Mouse (Mus musculus): Measurements from ENCODE around the gene Hist1h2bg.
"Not testable (repeated sequence)": the region's sequence is repeated elsewhere in the genome, so short reads cannot be mapped to it uniquely, and the experiment has no call there.

Hist1h2bg gene

DNA sequence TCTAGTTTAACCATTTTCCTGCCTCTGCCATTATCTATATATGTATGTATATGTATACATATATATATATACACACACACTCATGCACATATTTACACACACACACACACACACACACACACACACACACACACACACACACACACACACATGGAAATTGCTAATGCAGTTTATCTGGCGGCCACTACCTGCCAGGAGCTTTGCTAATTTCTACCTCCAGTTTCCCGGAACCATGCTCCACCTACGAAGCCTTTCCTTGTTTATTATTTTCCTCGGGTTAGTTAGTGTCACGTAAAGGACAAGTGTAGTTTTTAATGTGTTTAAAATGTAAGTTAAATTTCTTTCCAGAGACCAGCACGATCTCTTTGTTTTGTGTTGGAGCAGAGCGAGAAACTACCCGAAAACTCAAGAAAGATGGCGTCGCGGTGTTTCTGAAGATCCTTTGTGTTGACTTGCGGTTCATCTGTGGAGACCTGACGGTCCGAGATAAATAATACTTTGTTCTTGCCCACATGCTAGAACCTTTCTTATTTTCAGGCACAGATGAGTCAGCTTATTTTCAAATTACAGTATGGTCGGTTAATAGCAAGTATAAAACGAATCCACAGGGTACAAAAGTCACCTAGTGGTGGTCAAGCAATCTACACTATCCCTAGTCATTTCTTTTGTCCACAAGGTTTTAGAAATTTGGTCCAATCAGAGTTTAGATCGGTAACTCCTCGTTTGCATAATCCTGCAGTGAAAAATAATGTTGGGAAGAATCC lies 8.3 kb upstream of the Hist1h2bg start:
- DNase-seq, result peak; percentile 58

DNA sequence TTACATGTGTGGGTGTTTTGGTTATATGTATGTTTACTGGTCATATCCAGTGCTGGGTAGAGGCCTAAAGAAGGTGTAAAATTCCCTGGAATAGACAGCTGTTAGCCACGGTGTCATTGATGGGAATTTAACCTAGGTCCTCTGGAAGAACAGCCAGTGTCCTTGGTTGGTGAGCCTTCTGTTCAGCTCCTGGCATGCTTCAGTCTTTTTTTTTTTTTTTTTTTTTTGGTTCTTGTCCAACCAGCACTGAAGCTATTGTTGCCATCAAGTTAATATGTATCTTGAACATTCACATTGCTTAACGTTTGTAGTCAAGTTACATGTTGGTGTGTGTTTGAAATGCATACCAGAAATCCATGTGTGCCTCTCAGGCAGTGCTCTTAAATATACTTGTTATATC lies 6.7 kb upstream of the Hist1h2bg start:
- no peak for DNase-seq

DNA sequence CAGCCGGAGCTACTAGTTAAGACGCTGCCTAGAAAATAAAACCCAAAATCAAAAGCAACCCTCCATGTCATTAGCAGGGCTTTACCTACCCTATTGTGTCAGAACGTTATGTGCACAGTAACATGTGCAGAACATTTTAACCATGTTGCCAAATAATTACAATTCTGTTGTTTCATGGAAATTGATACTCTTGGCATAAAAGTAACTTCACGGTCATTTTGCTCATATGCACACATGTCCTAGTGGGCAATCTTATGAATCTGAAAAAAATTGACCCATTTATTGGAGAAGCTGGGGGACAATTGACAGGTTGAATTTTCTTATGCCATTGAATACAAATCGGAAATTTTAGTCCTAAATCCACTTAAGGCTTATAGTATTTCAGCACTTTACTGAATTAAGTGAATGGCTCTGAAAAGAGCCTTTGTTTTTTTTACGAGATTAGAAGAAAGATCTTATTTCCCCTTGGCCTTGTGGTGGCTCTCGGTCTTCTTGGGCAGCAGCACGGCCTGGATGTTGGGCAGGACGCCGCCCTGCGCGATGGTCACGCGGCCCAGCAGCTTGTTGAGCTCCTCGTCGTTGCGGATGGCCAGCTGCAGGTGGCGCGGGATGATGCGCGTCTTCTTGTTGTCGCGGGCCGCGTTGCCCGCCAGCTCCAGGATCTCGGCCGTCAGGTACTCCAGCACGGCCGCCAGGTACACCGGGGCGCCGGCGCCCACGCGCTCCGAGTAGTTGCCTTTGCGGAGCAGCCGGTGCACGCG lies 755 bp upstream of the Hist1h2bg start:
- not testable (repeated sequence) for DNase-seq

DNA sequence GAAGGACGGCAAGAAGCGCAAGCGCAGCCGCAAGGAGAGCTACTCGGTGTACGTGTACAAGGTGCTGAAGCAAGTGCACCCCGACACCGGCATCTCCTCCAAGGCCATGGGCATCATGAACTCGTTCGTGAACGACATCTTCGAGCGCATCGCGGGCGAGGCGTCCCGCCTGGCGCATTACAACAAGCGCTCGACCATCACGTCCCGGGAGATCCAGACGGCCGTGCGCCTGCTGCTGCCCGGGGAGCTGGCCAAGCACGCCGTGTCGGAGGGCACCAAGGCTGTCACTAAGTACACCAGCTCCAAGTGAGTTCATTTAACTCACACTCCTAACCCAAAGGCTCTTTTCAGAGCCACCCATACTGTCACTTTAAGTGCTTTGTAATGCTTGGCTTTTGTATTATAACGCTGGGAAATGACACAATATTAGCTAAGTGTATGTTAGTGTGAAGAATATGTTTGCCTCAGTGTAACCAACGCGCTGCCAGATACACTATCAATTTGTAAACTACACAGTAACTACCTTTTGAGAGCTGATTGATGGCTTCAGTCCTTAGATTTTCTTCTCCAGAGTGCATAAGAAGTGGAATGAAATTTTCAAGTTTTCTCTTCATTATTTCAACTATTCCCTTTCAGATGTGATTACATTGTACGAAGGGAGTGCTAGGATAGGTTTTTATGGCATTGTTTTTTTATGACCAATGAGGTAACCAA lies 465 bp downstream of the Hist1h2bg start:
- not testable (repeated sequence) for DNase-seq

DNA sequence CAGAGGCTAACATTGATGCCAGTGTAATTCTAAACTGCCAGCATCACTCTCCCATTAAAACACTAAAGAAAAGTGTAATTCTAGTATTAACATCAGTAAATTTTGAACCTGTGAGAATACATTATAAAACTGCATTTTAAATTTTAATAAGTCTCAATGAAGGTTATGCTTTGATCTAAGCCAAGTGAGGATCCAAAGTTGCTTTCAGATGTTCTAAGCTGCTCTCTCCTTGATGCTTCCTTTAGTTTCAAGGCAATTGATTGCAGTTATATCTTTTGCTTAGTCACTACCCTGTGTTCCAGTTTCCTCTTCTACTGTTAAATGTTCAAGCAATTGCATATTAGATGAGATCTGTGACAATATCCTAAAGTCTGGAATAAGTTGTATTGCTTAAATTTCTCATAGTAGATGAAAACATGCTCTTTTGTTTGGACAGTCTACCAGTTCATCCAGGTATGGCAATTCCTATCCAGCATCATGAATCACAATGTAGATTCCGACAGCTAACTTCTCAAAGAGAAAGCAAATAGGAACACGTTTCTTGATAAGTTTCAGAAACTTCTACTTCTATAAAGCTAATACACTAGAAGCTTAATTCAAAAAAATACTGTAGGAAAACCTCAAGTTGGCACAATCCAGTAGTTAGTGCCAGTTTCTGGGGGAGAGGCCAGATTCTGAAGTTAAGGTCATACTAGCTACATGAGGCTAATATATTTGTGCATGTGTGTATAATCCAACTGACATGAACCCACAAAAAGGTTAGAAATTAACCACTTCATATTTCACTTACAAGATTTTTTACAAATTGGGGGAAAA lies 1.2 kb downstream of the Hist1h2bg start:
- DNase-seq, result no peak

- not testable (repeated sequence) for DNase-seq
Measured at GRCm38 (mm10) chr13:23573034-23573897, 2.1 kb downstream of the Hist1h2bg start.

GRCm38 (mm10) chr13:23573898-23574524 lies 2.8 kb downstream of the Hist1h2bg start, which contains the start of the genes Hist1h2bf and Hist1h2ad:
Gene Hist1h2bf, minus strand, starts transcription at chr13:23574196.
Gene Hist1h2ad, plus strand, starts transcription at chr13:23574381.
- DNase-seq, result peak; percentile 94

DNA sequence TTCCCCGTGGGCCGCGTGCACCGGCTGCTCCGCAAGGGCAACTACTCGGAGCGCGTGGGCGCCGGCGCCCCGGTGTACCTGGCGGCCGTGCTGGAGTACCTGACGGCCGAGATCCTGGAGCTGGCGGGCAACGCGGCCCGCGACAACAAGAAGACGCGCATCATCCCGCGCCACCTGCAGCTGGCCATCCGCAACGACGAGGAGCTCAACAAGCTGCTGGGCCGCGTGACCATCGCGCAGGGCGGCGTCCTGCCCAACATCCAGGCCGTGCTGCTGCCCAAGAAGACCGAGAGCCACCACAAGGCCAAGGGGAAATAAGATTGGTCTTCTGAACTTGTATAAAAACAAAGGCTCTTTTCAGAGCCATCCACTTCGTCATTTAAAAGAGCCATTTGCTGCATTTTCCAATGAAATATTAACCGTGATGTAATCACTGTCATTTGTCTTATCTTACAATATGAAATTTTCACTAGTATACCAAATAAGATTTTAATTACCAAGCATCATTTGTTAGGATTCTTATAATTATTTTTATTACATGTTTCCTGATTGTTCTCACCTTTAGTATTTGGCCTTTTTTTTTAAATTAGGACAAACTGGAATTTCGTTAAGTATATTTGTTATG lies 3.5 kb downstream of the Hist1h2bg start:
- not testable (repeated sequence) for DNase-seq

DNA sequence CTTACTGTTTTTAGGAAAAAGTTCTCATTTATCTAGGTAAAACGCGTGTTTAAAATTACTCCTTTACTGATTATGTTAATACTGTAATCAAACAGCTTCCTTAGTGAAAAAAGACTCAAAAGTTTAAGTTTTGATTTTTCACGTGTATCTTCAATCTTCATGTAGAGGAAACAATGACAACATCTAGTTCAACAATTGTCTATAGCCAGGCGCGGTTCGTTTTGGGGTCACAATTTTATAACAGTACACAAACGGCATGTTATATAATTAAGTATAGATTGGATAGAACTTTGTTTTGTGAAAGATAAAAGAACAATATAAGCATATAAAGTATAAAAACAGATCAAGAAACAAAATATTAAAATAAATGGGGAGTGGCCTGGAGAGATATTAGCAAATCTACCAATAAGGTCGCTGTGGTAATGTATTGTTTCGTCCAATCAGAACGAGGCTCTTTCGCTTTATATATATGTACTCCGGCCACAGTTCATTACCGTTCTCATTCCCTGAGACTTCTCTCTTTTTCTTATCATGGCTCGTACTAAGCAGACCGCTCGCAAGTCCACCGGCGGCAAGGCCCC lies 4.2 kb downstream of the Hist1h2bg start, which contains the start of gene Hist1h3d:
Gene Hist1h3d, plus strand, starts transcription at position 493 of the 581 bp plus-strand sequence.
- DNase-seq, result peak; percentile 73

GRCm38 (mm10) chr13:23575864-23576313 lies 4.7 kb downstream of the Hist1h2bg start:
- DNase-seq, result not testable (repeated sequence)

GRCm38 (mm10) chr13:23576351-23576881 lies 5.2 kb downstream of the Hist1h2bg start:
- no peak for DNase-seq

DNA sequence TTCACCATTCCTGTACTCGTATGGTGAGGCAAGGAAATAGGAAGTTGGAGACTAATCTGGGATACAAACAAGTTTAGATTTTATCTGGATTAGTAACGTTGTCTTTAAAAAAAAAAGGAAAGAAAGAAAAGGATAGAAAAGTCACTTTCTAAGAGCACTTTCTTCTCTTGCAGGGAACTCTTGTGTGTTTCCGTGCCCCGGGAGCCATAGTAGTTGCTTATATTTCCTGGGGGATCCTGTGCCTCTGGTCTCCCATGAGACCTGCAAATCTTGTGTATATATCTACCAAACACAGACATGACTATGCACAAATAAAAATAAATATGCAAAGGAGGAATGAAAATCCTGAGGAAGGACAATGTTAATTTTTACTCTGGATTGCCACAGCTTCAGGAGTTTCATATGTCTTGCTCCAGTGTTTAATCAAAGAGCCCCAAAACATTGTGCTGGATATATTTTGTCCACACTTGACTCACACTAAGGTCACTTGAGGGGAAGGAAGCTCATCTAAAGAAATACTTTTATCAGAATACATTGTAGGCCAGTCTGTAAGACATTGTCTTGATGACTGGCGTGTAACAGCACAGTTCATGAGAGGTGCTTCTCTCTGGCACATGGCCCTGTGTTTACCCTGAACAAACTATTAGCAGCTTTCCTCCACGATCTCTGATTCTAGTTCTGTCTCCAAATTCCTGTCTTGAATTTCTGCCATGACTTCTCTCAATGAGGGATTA lies 5.9 kb downstream of the Hist1h2bg start:
- no peak for DNase-seq

DNA sequence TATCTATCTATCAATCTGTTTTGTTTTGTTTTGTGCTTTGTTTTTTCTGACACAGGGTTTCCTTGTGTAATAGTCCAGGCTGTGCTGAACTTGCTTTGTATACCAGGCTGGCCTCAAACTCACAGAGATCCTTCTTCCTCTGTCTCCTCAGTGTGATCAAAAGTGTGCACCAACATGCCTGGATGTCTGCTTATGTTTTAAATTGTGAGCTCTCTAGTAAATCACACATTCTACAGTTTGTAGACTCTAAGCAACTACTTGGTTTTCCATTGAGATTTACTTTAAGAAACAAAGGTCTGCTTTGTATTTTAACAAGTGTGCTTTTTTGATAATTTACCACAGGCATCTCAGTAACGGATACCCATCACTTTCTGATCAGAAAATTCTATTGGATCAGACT lies 6.6 kb downstream of the Hist1h2bg start:
- DNase-seq, result no peak

DNA sequence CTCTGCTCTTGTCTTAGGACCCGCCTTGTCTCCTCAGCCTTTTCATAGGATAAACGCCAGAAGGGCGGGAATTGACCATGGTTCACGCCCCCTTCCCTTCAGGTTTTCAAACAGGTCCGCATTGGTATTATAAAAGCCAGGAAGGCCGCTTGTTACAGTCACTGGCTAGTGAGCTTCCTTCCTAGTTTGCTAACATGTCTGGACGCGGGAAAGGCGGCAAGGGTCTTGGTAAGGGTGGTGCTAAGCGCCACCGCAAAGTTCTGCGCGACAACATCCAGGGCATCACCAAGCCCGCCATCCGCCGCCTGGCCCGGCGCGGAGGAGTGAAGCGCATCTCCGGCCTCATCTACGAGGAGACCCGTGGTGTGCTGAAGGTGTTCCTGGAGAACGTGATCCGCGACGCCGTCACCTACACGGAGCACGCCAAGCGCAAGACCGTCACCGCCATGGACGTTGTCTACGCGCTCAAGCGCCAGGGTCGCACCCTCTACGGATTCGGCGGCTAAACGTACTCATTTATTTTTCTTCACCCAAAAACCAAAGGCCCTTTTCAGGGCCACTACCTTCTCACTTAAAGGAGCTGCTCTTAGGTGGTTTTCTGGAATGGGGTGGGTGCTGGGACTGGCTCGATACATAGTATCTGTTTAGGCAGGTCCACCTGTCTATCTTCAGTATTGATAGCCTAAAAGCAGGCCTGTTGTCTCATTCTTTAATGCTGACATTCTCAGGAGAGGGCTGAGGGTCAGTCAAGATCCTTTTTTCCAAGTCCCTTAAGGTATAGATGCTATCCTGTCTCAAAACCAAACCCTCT lies 10.4 kb downstream of the Hist1h2bg start, which contains the start of gene Hist1h4d:
Gene Hist1h4d, plus strand, starts transcription at position 191 of the 811 bp plus-strand sequence.
- peak; percentile 97 for DNase-seq

GRCm38 (mm10) chr13:23582219-23583056 lies 11.2 kb downstream of the Hist1h2bg start:
- DNase-seq, result no peak

GRCm38 (mm10) chr13:23583387-23584068 lies 12.3 kb downstream of the Hist1h2bg start:
- DNase-seq, result no peak

Data from kidney, postnatal 14 days (tissue).